Mouse (Mus musculus) forebrain, embryonic 11.5 days (tissue): Measurements from ENCODE around the gene Pnck. TPM values are rescaled to one million over a fixed set of nuclear protein-coding genes. Genes with fewer than 3 reads are reported as not detected.
A peak's percentile ranks its signal among the peaks of the same experiment; 100 is the strongest.

Experiments used
- ATAC-seq: fragments of 200-750 bp; cut with Nextera tagmentation; replicated peaks from 2 replicates; pipeline ENCODE4 v1.8.0; 2017; ENCODE audit warnings: moderate TSS enrichment; ENCODE audit not compliant: low FRiP score
- DNase-seq: peaks from one replicate; pipeline ENCODE4 v3.0.0-alpha.2; 2017; ENCODE audit warnings: low spot score
- H3K27ac ChIP-seq: fragments of 300-500 bp; sonication (generic); 2 replicates; pipeline ENCODE4 v1.5.1; 2014; ENCODE audit warnings: low read depth, low read length
- H3K27me3 ChIP-seq: fragments of 300-500 bp; sonication (generic); 2 replicates; pipeline ENCODE4 v1.6.1; 2014; ENCODE audit warnings: mild to moderate bottlenecking, low read length, mixed read lengths; ENCODE audit not compliant: control insufficient read depth, insufficient read depth
- H3K36me3 ChIP-seq: fragments of 300-500 bp; sonication (generic); 2 replicates; pipeline ENCODE4 v1.6.1; 2014; ENCODE audit warnings: mild to moderate bottlenecking, low read length, moderate library complexity, mixed read lengths; ENCODE audit not compliant: control insufficient read depth, insufficient read depth
- H3K4me1 ChIP-seq: fragments of 300-500 bp; sonication (generic); replicated peaks from 2 replicates; pipeline ENCODE4 v1.6.1; 2014; ENCODE audit warnings: low read length, mixed read lengths; ENCODE audit not compliant: control insufficient read depth, insufficient read depth
- H3K4me2 ChIP-seq: fragments of 300-500 bp; sonication (generic); 2 replicates; pipeline ENCODE4 v1.6.1; 2014; ENCODE audit warnings: low read depth, mild to moderate bottlenecking, low read length, moderate library complexity, mixed read lengths; ENCODE audit not compliant: severe bottlenecking
- H3K4me3 ChIP-seq: fragments of 300-500 bp; sonication (generic); 2 replicates; pipeline ENCODE4 v1.5.1; 2014; ENCODE audit warnings: low read depth, low read length
- H3K9ac ChIP-seq: fragments of 300-500 bp; sonication (generic); 2 replicates; pipeline ENCODE4 v1.6.1; 2014; ENCODE audit warnings: low read length
- H3K9me3 ChIP-seq: fragments of 300-500 bp; sonication (generic); 2 replicates; pipeline ENCODE4 v1.6.1; 2016; ENCODE audit warnings: low read length, mixed read lengths; ENCODE audit not compliant: control insufficient read depth
- WGBS: fragments of 180-500 bp; shearing (Covaris S2); extraction: QIAGEN DNeasy Blood & Tissue Kit; methylation state at CpG from one replicate; pipeline ENCODE4 v1.1.7; 2014; 5-methylcytosine and 5-hydroxymethylcytosine counted together
- polyA plus RNA-seq: library from polyadenylated mRNA; unstranded; fragments of >200 nt; fragmentation: Nextera tagmentation; extraction: Ambion mirVana; gene quantifications from 2 replicates; pipeline ENCODE4 v1.2.1, GENCODE M21; 2014

Gene Pnck
- polyA plus RNA-seq, 1 experiment from 2014 or later, result 11.1 TPM

DNA sequence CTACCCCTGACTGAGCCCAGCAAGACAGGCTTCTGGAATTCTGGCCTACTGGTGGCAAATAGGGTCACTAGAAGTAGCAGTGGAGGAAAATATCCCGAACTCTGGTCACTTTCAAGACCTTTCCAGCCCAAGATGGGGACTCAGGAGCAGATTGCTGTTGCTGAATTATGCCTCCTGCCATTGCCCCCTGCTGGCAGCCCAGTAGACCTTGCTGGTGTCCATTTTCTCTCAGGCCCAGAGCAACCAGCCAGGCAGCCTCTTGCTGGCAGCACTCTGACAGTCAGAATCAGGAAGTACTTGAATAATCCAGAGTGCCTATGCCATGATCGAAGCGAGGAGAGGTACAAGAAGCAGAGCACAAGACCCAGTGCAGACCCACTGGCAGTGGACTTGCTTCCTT, 4.4 kb downstream of the Pnck start:
- Histone ChIP-seq H3K4me3 (no peak overlapping the region), H3K4me2 (no peak overlapping the region), H3K36me3 (no peaks in the 10 kb centered on the region), H3K9ac (no peak overlapping the region), H3K27me3 (no peaks in the 10 kb centered on the region), H3K9me3 (no peaks in the 10 kb centered on the region), H3K27ac (no peak overlapping the region), H3K4me1 (no peaks in the 10 kb centered on the region)
- ATAC-seq, result no peak
- no peak for DNase-seq
- 68% methylated on average over 3 of the region's 3 CpGs for WGBS

DNA sequence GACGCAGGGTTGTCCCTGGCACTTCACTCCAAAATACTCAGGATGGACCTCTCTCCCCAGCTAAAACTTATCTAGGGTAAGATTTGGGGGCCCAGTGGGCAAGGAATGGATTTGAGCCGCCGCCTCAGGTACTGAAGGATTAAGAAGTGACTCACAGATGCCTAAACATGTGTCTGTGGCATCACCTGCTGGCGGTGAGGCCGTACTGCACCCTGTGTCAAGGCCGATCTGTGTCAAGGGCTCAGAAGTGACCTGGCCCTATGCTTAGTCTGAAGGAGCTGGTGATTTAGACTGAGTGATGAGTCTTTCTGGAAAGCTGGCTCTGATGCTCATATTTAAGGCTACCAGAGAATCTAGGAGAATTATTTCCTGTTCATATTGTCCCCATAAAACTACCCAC, 5.7 kb downstream of the Pnck start:
- no peaks in the 10 kb centered on the region for H3K27me3 ChIP-seq
- DNase-seq (peak; percentile 78), ATAC-seq (peak; percentile 49; the same call in 1 of the 2 replicates)
- no peak overlapping the region for H3K4me2 ChIP-seq
- H3K9ac ChIP-seq, result no peak overlapping the region
- no peaks in the 10 kb centered on the region for H3K4me1 ChIP-seq
- no peak overlapping the region for H3K4me3 ChIP-seq
- 11% methylated on average over 6 of the region's 6 CpGs for WGBS
- no peaks in the 10 kb centered on the region for H3K36me3 ChIP-seq
- H3K9me3 ChIP-seq, result no peaks in the 10 kb centered on the region
- H3K27ac ChIP-seq, result no peak overlapping the region

DNA sequence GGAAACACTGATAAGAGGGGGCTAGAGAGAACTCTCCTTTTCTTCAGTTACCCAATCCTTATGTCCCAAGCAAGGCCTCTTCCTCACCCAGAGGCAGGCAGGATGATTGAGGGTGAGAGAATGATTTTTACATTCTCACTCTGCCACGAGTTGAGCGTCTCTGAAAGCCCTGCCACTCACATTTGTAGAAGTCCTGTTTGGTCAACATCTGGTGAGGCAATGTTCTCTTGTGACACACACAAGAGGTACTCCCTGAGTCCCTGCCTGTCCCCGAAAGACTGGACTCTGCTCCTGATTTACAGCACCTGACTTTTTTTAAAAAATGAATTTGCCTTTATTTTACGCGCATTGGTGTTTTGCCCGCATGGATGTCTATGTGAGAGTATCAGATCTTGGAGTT, 6.5 kb downstream of the Pnck start:
- Histone ChIP-seq H3K27me3 (no peaks in the 10 kb centered on the region), H3K4me2 (no peak overlapping the region), H3K4me3 (no peak overlapping the region), H3K9me3 (no peaks in the 10 kb centered on the region), H3K9ac (no peak overlapping the region), H3K27ac (no peak overlapping the region), H3K4me1 (no peaks in the 10 kb centered on the region), H3K36me3 (no peaks in the 10 kb centered on the region)
- no peak for ATAC-seq
- no peak for DNase-seq
- 86% methylated on average over 6 of the region's 6 CpGs for WGBS

DNA sequence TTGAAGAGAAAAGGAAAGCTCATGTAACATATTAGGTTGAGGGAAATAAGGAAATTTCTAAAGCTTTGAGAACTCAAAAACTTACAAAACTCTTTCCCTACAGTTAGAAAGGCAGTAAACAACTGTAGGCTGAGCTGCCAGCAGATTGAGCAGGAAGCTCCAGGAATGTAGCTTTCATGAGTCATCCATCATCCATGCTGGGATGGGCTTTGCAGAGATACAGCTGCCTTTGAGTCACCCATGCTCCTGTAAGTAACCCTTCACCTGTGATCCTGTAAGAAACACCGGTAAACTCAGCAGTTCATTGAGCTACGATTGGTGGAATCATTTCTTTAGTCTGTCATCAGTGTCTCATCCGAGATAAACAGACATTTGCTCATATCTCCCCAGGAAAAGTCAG, 9.0 kb downstream of the Pnck start:
- 81% methylated on average over 3 of the region's 3 CpGs for WGBS
- DNase-seq, result no peak
- H3K27ac ChIP-seq, result no peak overlapping the region
- no peak overlapping the region for H3K9ac ChIP-seq
- no peaks in the 10 kb centered on the region for H3K36me3 ChIP-seq
- no peaks in the 10 kb centered on the region for H3K9me3 ChIP-seq
- H3K4me1 ChIP-seq, result no peaks in the 10 kb centered on the region
- no peak overlapping the region for H3K4me2 ChIP-seq
- H3K4me3 ChIP-seq, result no peak overlapping the region
- no peaks in the 10 kb centered on the region for H3K27me3 ChIP-seq
- no peak for ATAC-seq

DNA sequence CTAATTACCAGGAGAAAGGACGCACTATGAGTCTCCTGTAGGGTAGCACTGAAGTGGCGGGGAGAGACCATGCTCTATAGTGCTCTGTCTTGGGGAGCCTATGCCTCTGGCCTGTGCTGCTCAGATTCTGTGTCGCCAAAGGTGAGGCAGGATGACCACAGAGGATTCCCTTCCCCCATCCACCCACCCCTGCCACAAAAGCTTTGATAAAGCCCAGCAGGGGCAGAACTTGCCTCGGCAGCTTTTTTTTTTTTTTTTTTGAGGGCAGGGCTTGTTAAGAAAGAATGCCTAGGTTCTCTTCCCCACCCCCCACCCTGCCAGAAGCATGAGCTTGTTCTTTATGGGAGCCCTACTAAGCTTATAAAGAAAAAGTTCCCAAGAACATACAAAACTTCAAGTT, 14.8 kb downstream of the Pnck start:
- no peak overlapping the region for H3K27ac ChIP-seq
- H3K27me3 ChIP-seq, result peaks cover 9% of the 10 kb centered on the region; the same call in 1 of the 2 replicates
- WGBS, result 23% methylated on average over 4 of the region's 4 CpGs
- ATAC-seq (no peak), DNase-seq (no peak)
- H3K4me3 ChIP-seq, result no peak overlapping the region
- no peaks in the 10 kb centered on the region for H3K9me3 ChIP-seq
- no peaks in the 10 kb centered on the region for H3K4me1 ChIP-seq
- H3K4me2 ChIP-seq, result no peak overlapping the region
- H3K36me3 ChIP-seq, result no peaks in the 10 kb centered on the region
- no peak overlapping the region for H3K9ac ChIP-seq

DNA sequence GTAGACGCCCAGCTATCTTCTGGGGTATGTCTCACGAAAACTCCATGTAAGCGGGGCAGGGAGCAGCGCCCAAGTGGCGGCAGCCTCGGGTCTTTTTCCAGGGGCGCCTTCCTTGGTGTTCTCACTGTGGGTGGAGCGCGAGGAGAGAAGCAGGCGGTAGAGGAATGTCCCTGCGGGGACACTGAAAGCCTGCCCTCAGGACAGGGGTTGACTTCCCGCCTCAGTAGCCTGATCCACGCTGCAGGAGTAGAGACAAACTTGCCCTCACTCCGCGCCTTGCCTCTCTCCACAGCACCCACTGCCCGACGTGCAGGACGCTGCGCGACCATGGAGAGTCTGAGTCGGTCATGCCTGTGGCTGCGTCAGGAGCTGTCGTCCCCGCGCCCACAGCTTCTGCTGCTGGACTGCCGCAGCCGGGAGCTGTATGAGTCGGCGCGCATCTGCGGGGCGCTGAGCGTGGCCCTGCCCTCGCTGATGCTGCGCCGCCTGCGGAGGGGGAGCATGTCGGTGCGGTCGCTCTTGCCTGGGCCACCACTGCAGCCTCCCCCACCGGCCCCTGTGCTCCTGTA, 19.9 kb downstream of the Pnck start:
- 13% methylated on average over 34 of the region's 41 CpGs for WGBS
- Histone ChIP-seq H3K4me2 (peak overlapping the region; percentile 49), H3K9ac (no peak overlapping the region; the same call in 1 of the 2 replicates), H3K27ac (no peak overlapping the region), H3K4me3 (peak overlapping the region; percentile 27), H3K27me3 (peaks cover 35% of the 10 kb centered on the region), H3K9me3 (no peaks in the 10 kb centered on the region), H3K4me1 (no peaks in the 10 kb centered on the region), H3K36me3 (no peaks in the 10 kb centered on the region)
- peak; percentile 60 for DNase-seq
- 0 out of 2 replicates have a peak, but pooled peaks have one; percentile 16 for ATAC-seq

DNA sequence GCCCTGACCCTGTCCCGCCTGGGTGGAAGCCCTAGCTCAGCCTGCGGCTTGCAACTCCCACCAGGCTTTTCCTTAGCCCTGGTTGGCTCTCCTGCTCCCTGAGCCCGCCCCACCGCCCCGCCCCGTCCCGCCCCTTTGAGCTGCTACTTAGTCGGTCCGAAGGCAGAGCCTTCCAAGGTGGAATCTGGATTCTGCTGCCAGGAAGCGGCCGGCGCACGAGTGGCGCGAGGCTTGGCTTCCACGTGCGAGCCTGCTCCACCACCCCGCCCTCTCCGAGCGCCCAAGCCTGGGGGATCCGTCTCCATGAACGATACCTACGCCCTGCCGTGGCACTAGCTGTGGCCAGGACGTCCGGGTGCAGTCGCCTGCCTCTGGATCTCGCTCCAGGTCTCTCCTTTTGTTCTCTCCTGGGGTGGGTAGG, 20.7 kb downstream of the Pnck start, which contains the start of gene Dusp9:
TSS of gene Dusp9 (plus strand) at position 165 of the 421 bp plus-strand sequence.
- 10% methylated on average over 24 of the region's 28 CpGs for WGBS
- no peak within 1 kb of the TSS; the same call in none of the 2 replicates for H3K9ac ChIP-seq

DNA sequence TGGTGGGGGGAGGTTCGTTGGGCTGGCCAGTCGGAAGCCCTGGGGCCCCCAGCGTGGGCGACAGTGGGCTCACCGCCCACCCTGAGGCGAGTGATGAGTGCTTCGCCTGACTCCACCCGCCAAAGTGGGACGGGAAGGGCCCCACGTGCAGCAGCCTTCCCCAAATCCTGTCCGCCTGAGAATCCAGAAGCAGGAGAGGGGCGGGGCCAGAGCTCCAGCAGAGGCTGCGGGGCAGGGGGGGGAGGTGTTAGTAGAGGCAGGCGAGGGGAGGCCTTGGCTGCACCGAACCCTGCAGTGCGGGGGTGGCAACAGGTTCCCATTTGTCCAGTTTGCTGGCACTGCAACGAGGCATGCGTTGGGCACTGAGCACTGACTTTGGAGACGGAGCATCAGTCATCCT, 22.5 kb downstream of the Pnck start:
- no peak for DNase-seq
- no peak overlapping the region for H3K27ac ChIP-seq
- H3K27me3 ChIP-seq, result peaks cover 35% of the 10 kb centered on the region
- peak overlapping the region; percentile 52 for H3K4me2 ChIP-seq
- 22% methylated on average over 18 of the region's 19 CpGs for WGBS
- no peak for ATAC-seq
- H3K9me3 ChIP-seq, result no peaks in the 10 kb centered on the region
- no peaks in the 10 kb centered on the region for H3K4me1 ChIP-seq
- no peaks in the 10 kb centered on the region for H3K36me3 ChIP-seq
- H3K9ac ChIP-seq, result no peak overlapping the region
- H3K4me3 ChIP-seq, result peak overlapping the region; percentile 19; the same call in 1 of the 2 replicates

More for the DNA sequence above, 20.7 kb downstream of the Pnck start, which contains the start of gene Dusp9:
- Histone ChIP-seq H3K4me3 (peak within 1 kb of the TSS; percentile 27), H3K36me3 (no peaks in the 10 kb centered on the region), H3K4me2 (peak within 1 kb of the TSS; percentile 49), H3K4me1 (no peaks in the 10 kb centered on the region), H3K27me3 (peaks cover 35% of the 10 kb centered on the region), H3K27ac (no peak within 1 kb of the TSS), H3K9me3 (no peaks in the 10 kb centered on the region)
- peak; percentile 81 for DNase-seq
- ATAC-seq, result peak; percentile 82

DNA sequence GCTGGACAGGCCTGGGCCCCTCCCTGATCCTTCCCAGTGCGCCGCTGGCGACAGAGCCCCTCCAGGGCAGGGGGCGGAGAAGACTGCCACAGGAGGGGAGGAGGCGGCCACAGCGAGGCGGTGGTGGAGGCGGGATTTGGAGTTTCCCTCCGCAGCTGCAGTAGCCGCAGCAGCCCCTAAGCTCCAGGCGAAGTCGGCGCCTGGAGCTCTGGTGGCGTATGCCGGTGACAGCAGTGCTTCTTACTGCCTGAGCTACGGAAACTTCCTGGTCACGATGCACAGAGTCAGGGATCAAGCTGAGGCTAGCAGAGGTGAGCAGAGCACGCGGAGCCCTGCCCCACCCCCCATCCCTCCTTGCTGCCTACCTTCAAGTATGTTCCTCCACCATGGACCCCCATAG, 24.5 kb downstream of the Pnck start:
- Histone ChIP-seq H3K27ac (no peak overlapping the region), H3K27me3 (peaks cover 27% of the 10 kb centered on the region), H3K36me3 (no peaks in the 10 kb centered on the region), H3K9me3 (no peaks in the 10 kb centered on the region), H3K9ac (no peak overlapping the region), H3K4me1 (no peaks in the 10 kb centered on the region), H3K4me3 (0 out of 2 replicates have a peak overlapping the region, but pooled peaks have one; percentile 10), H3K4me2 (peak overlapping the region; percentile 39)
- WGBS, result 28% methylated on average over 11 of the region's 19 CpGs
- DNase-seq (peak; percentile 51), ATAC-seq (no peak; the same call in 1 of the 2 replicates)
